Mouse (Mus musculus) limb, embryonic 14.5 days (tissue): ENCODE results near the gene Prickle2. TPM values are rescaled to one million over a fixed set of nuclear protein-coding genes. Genes with fewer than 3 reads are reported as not detected.

Experiments used
- ATAC-seq: fragments of 200-750 bp; cut with Nextera tagmentation; 2 replicates; pipeline ENCODE4 v1.8.0; 2017; ENCODE audit warnings: low read depth, moderate number of reproducible peaks, moderate TSS enrichment; ENCODE audit not compliant: low FRiP score
- DNase-seq: peaks from one replicate; pipeline ENCODE4 v3.0.0-alpha.2; 2015; ENCODE audit warnings: low spot score
- H3K27ac ChIP-seq: fragments of 300-500 bp; sonication (generic); replicated peaks from 2 replicates; pipeline ENCODE4 v1.5.1; 2014; ENCODE audit warnings: low read depth, mild to moderate bottlenecking, low read length, moderate library complexity, mixed read lengths
- H3K27me3 ChIP-seq: fragments of 300-500 bp; sonication (generic); 2 replicates; pipeline ENCODE4 v1.6.1; 2014; ENCODE audit warnings: low read length, mixed read lengths; ENCODE audit not compliant: control insufficient read depth, insufficient read depth
- H3K36me3 ChIP-seq: fragments of 300-500 bp; sonication (generic); 2 replicates; pipeline ENCODE4 v1.6.1; 2014; ENCODE audit warnings: mild to moderate bottlenecking, low read length, moderate library complexity, mixed read lengths; ENCODE audit not compliant: control insufficient read depth, insufficient read depth
- H3K4me1 ChIP-seq: fragments of 300-500 bp; sonication (generic); 2 replicates; pipeline ENCODE4 v1.6.1; 2014; ENCODE audit warnings: antibody characterized with exemption, low read length, mixed read lengths; ENCODE audit not compliant: control insufficient read depth, insufficient read depth
- H3K4me2 ChIP-seq: fragments of 300-500 bp; sonication (generic); replicated peaks from 2 replicates; pipeline ENCODE4 v1.6.1; 2014; ENCODE audit warnings: low read depth, mild to moderate bottlenecking, low read length, moderate library complexity; ENCODE audit not compliant: severe bottlenecking
- H3K4me3 ChIP-seq: fragments of 300-500 bp; sonication (generic); replicated peaks from 2 replicates; pipeline ENCODE4 v1.5.1; 2014; ENCODE audit warnings: low read length
- H3K9ac ChIP-seq: fragments of 300-500 bp; sonication (generic); 2 replicates; pipeline ENCODE4 v1.6.1; 2014; ENCODE audit warnings: mild to moderate bottlenecking, low read depth, low read length, moderate library complexity; ENCODE audit not compliant: severe bottlenecking
- H3K9me3 ChIP-seq: fragments of 300-500 bp; sonication (generic); 2 replicates; pipeline ENCODE4 v1.6.1; 2016; ENCODE audit warnings: low read length; ENCODE audit not compliant: control insufficient read depth
- POLR2A ChIP-seq: fragments of 200-500 bp; IDR thresholded peaks from 2 replicates; pipeline ENCODE4 v1.8.0; 2012; ENCODE audit warnings: inconsistent platforms, mild to moderate bottlenecking, moderate library complexity, borderline replicate concordance; ENCODE audit not compliant: insufficient read depth, insufficient read length; ENCODE audit errors: extremely low read depth
- WGBS: fragments of 180-500 bp; shearing (Covaris S2); extraction: QIAGEN DNeasy Blood & Tissue Kit; methylation state at CpG from one replicate; pipeline ENCODE4 v1.1.7; 2014; 5-methylcytosine and 5-hydroxymethylcytosine counted together
- polyA plus RNA-seq, 2 experiments: library from polyadenylated mRNA; depleted of rRNA in 1 of 2; stranded (reverse) in 1 of 2; unstranded in 1 of 2; fragments of >200 nt; fragmentation: Nextera tagmentation in 1 of 2; extraction: Ambion mirVana in 1 of 2; gene quantifications; 2 replicates each; pipeline versions ENCODE4 v1.2.1 to v1.2.3; 2012 to 2014

Prickle2 gene
- polyA plus RNA-seq, 2 experiments: 5.5 to 8.0 TPM

DNA sequence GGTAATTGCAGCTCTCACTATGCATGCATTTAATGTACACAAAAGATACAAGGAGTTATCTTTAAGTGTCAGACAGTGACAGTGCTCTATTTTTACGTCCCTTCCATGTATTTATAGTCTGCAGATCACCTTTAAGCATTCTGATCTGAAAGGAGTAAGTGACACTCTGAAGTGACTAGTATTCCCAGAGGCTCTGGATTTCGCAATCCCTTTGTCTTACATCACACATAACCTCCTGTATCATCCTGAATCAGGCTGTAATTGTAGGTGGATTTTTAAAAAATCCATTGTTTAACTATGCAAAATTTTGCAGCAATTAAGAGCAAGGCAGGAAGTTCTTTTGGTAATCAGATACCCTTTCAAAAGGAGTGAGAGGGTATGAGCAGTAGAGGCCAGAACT lies 196.2 kb downstream of the Prickle2 start:
- no peak overlapping the region for H3K27ac ChIP-seq
- H3K27me3 ChIP-seq: no peaks in the 10 kb centered on the region
- ATAC-seq (no peak), DNase-seq (no peak)
- H3K4me3 ChIP-seq: no peak overlapping the region
- H3K36me3 ChIP-seq: no peaks in the 10 kb centered on the region
- H3K9ac ChIP-seq: no peak overlapping the region
- TF ChIP-seq POLR2A: no peak
- no peaks in the 10 kb centered on the region for H3K9me3 ChIP-seq
- no peak overlapping the region for H3K4me2 ChIP-seq
- WGBS: 70% methylated on average over 2 of the region's 2 CpGs
- no peaks in the 10 kb centered on the region for H3K4me1 ChIP-seq

DNA sequence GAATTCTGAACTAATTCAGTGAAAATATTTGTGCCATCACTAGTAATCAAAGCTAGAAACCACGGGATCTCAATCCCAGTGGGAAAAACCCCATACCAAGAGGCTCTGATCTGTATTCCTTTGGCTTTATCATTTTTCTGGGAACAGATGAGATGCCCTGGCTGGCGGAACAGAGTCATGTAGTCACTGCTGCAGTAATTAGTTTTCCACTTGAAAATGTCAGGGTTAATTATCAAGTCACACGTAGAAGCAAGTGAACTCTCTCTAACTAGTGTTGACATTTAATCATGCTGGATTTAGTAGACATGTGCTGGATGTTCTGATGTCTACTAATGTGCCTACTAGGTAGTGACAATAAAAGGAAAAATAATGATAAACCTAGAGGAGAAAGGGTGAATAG lies 199.7 kb downstream of the Prickle2 start:
- Histone ChIP-seq H3K4me2 (no peak overlapping the region), H3K27me3 (no peaks in the 10 kb centered on the region), H3K4me3 (no peak overlapping the region), H3K36me3 (no peaks in the 10 kb centered on the region), H3K4me1 (no peaks in the 10 kb centered on the region), H3K9me3 (no peaks in the 10 kb centered on the region), H3K9ac (no peak overlapping the region), H3K27ac (no peak overlapping the region)
- no peak for DNase-seq
- no peak for ATAC-seq
- no peak for TF ChIP-seq POLR2A
- 74% methylated on average over 3 of the region's 3 CpGs for WGBS

DNA sequence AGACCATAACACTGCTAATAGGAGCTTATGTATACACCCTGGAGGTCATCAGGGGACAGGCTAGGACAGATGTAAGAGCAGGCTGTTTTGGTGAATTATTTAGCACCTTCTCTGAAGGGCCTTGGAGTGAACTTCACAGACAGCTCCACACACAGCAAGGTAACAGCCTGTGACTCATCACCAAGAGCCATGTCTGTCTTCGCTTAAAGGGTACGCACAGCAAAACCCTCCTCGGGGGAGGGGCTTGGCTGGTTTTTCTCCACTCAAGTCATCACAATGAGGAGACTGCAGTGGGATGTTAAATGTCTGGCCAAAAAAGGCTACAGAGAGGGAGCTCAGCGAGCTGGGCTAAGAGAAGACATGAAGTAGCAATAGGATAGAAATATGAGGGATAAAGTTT lies 206.5 kb downstream of the Prickle2 start:
- H3K36me3 ChIP-seq: no peaks in the 10 kb centered on the region
- H3K9ac ChIP-seq: no peak overlapping the region; the same call in 1 of the 2 replicates
- no peaks in the 10 kb centered on the region for H3K27me3 ChIP-seq
- H3K4me3 ChIP-seq: no peak overlapping the region
- no peak overlapping the region for H3K4me2 ChIP-seq
- ATAC-seq (no peak), DNase-seq (no peak)
- H3K9me3 ChIP-seq: no peaks in the 10 kb centered on the region
- no peak overlapping the region for H3K27ac ChIP-seq
- WGBS: 62% methylated on average over 4 of the region's 4 CpGs
- peaks cover 12% of the 10 kb centered on the region for H3K4me1 ChIP-seq
- no peak for TF ChIP-seq POLR2A

DNA sequence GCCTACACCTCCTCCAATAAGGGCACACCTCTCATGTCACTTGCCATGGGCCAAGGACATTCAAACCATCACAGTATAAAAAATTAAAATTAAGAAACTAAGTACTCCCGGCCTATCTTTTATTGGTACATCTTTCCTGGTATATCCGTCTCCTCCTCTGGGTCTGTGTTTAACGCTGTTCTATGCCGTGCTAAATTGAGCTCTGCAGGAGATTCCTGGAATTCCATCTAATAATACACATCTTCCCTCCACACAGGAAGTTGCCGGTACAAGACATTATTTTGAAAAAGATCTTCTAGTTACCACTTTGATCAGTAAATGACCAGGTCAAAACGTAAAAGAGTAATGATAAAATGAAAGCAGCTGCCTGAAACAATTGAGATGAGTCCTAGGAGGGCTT lies 207.4 kb downstream of the Prickle2 start:
- no peak for DNase-seq
- no peak for ATAC-seq
- no peak for TF ChIP-seq POLR2A
- Histone ChIP-seq H3K4me3 (no peak overlapping the region), H3K27ac (no peak overlapping the region), H3K27me3 (no peaks in the 10 kb centered on the region), H3K36me3 (no peaks in the 10 kb centered on the region), H3K4me1 (peaks cover 12% of the 10 kb centered on the region), H3K9ac (no peak overlapping the region), H3K9me3 (no peaks in the 10 kb centered on the region), H3K4me2 (no peak overlapping the region)
- 33% methylated on average over 6 of the region's 6 CpGs for WGBS

DNA sequence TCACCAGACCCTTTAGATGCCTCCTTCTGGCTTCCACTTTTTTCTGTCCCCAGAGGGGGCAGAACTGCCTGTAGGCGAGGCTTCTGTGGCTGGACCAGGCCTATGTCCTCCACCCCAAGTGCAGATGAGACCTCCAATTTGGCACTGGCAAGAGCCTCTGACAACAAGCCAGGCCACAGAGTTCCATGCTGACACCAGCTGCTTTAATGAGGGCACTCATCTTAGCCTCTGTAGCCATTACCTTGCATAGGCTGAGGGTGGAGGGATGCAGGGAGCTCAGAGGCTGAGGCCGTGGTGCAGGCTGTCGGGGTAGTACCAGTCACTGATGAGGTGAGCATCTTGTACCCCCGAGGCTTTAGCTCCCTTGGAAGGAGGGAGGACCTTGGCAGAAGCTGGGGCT lies 208.7 kb downstream of the Prickle2 start:
- Histone ChIP-seq H3K4me3 (no peak overlapping the region), H3K9ac (no peak overlapping the region), H3K36me3 (no peaks in the 10 kb centered on the region), H3K4me1 (peaks cover 12% of the 10 kb centered on the region), H3K27ac (no peak overlapping the region), H3K4me2 (no peak overlapping the region), H3K9me3 (no peaks in the 10 kb centered on the region), H3K27me3 (no peaks in the 10 kb centered on the region)
- ATAC-seq (no peak), DNase-seq (no peak)
- TF ChIP-seq POLR2A: no peak
- 73% methylated on average over 4 of the region's 4 CpGs for WGBS

DNA sequence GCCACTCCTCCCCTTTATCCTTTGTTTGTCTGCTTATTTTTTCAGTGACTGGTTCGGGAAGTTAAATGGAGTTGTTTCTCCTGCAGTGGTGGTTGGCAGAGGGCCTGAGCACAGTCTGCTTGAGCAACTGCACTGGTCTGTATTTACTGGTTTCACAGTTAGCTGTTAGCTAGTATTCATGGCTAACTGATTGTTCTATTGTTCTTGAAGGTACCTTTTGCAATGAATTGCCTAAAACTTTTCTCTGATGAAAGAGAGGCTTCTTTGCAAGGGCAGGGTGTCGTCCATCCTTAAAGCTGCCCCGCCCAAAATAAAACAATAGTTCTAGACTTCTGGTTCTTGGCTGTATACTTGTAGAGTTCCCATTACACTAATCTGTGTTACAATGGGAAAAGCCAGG lies 210.5 kb downstream of the Prickle2 start:
- Histone ChIP-seq H3K27ac (no peak overlapping the region), H3K9ac (no peak overlapping the region), H3K4me3 (no peak overlapping the region), H3K4me1 (peaks cover 12% of the 10 kb centered on the region), H3K36me3 (no peaks in the 10 kb centered on the region), H3K27me3 (no peaks in the 10 kb centered on the region), H3K4me2 (no peak overlapping the region), H3K9me3 (no peaks in the 10 kb centered on the region)
- no peak for TF ChIP-seq POLR2A
- no peak for ATAC-seq
- DNase-seq: no peak
- WGBS: 75% methylated on average over 3 of the region's 3 CpGs
